Mouse (Mus musculus) spleen, adult 18-20 months (tissue): ENCODE data around the gene Zar1l.
"Not testable (repeated sequence)": the region's sequence is repeated elsewhere in the genome, so short reads cannot be mapped to it uniquely, and the experiment has no call there.

Experiments
- DNase-seq, 2 experiments: peaks; one replicate each; pipeline ENCODE4 v3.0.0; 2022; ENCODE audit warnings: mixed read lengths in 2 of 2

Zar1l gene

GRCm38 (mm10) chr5:150518064-150518463 is at the start of gene Zar1l:
TSS of gene Zar1l (minus strand) at chr5:150518164.
- DNase-seq = no peak

GRCm38 (mm10) chr5:150566971-150567370 is 49.0 kb upstream of the Zar1l start:
- no peak for DNase-seq

GRCm38 (mm10) chr5:150566226-150566625 is 48.3 kb upstream of the Zar1l start:
- no peak for DNase-seq

GRCm38 (mm10) chr5:150564426-150564825 is 46.5 kb upstream of the Zar1l start:
- no peak for DNase-seq

- DNase-seq = no peak
Measured at GRCm38 (mm10) chr5:150561783-150562182, 43.8 kb upstream of the Zar1l start.

GRCm38 (mm10) chr5:150561376-150561775 is 43.4 kb upstream of the Zar1l start:
- DNase-seq = no peak

GRCm38 (mm10) chr5:150560851-150561250 is 42.9 kb upstream of the Zar1l start:
- DNase-seq = no peak

- no peak for DNase-seq
Measured at GRCm38 (mm10) chr5:150559519-150560103, 41.6 kb upstream of the Zar1l start.

- no peak for DNase-seq
Measured at GRCm38 (mm10) chr5:150551637-150552036, 33.7 kb upstream of the Zar1l start.

GRCm38 (mm10) chr5:150543184-150543583 is 25.2 kb upstream of the Zar1l start:
- DNase-seq = no peak

GRCm38 (mm10) chr5:150541302-150541701 is 23.3 kb upstream of the Zar1l start:
- no peak for DNase-seq

- no peak for DNase-seq
Measured at GRCm38 (mm10) chr5:150525239-150525638, 7.3 kb upstream of the Zar1l start.

- no peak for DNase-seq
Measured at GRCm38 (mm10) chr5:150522867-150523234, 4.9 kb upstream of the Zar1l start.

GRCm38 (mm10) chr5:150521937-150522866 is 4.2 kb upstream of the Zar1l start, which contains the start of gene Brca2:
TSS of gene Brca2 (plus strand) at chr5:150522630.
- peak; percentile 77 to 89 for DNase-seq

GRCm38 (mm10) chr5:150519551-150519950 is 1.6 kb upstream of the Zar1l start:
- no peak for DNase-seq

- no peak for DNase-seq
Measured at GRCm38 (mm10) chr5:150514027-150514426, 3.9 kb downstream of the Zar1l start.

- DNase-seq = no peak
Measured at GRCm38 (mm10) chr5:150513264-150513663, 4.7 kb downstream of the Zar1l start.

- no peak for DNase-seq
Measured at GRCm38 (mm10) chr5:150510451-150511225, 7.3 kb downstream of the Zar1l start.

- peak in 1 of 2 experiments; percentile 50 for DNase-seq
Measured at GRCm38 (mm10) chr5:150495792-150496191, 22.2 kb downstream of the Zar1l start.

- DNase-seq = not testable (repeated sequence)
Measured at GRCm38 (mm10) chr5:150491573-150492173, 26.3 kb downstream of the Zar1l start.

- no peak for DNase-seq
Measured at GRCm38 (mm10) chr5:150490821-150491220, 27.1 kb downstream of the Zar1l start.

- DNase-seq = no peak
Measured at GRCm38 (mm10) chr5:150490285-150490684, 27.7 kb downstream of the Zar1l start.

- DNase-seq = no peak
Measured at GRCm38 (mm10) chr5:150485198-150485597, 32.8 kb downstream of the Zar1l start.
